Mouse (Mus musculus): ENCODE measurements around the gene Spem2. TPM values are rescaled to one million over a fixed set of nuclear protein-coding genes. Genes with fewer than 3 reads are reported as not detected.
"Not testable (repeated sequence)": the region's sequence is repeated elsewhere in the genome, so short reads cannot be mapped to it uniquely, and the experiment has no call there.

The Spem2 gene
- not detected in 2 replicates for polyA plus RNA-seq (2011; ENCODE audit: insufficient read depth, insufficient read length, low replicate concordance, missing spikeins)

DNA sequence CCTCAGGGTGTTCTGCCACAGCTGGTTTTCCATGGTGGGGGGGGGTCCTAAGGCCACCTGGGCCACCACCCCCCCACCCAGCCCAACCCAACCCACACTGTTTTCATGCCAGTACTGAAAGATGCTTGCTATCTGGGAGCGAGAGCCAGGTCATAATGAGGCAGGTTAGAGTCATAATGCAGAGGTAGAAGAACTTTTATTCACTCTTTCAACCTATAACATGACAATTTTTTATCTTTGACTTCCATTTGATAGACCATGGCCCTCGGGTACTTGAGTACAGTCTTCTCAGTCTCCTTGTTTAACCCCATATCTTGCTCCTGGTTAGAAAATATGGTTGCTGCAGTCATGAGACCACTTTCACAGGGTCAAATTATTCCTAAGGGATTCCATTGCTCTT lies at the start of gene Spem2:
Gene Spem2, minus strand, starts transcription at position 101 of the 400 bp plus-strand sequence.
- Histone ChIP-seq H3K27ac (ENCODE audit: control insufficient read depth, insufficient read depth, low read depth, low read length, poor library complexity) (no peak within 1 kb of the TSS), H3K4me1 (ENCODE audit: control insufficient read depth, insufficient read depth, low read length) (no peaks in the 10 kb centered on the region), H3K4me3 (replicated peaks; ENCODE audit: control insufficient read depth, low read depth, low read length) (no peak within 1 kb of the TSS)
- 70% methylated on average over 2 of the region's 2 CpGs for WGBS
- TF ChIP-seq CTCF (IDR thresholded peaks at IDR 0.05; ENCODE audit: control insufficient read depth, insufficient read depth, low read length) = no peak

DNA sequence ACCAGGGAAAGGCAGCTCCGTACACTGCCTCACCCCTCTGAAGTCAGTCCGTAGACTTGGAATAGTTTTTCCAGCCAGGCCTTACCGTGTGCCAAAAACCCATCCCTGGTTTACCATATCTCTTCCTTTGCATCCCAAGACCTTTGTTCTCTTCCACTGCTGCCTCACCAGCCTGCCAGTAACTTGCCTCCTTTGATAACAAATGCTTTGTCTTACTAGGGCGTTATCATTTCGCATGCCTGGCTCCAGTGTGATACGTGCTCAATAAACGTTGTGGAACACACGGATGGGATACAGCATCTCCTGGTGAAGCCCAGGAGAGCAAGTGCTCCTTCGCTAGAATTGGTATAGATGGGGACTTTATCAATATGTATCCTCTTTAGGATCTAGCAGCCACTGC lies 49.1 kb upstream of the Spem2 start:
- no peak overlapping the region for H3K27ac ChIP-seq (ENCODE audit: control insufficient read depth, insufficient read depth, low read depth, low read length, poor library complexity)
- 68% methylated on average over 9 of the region's 9 CpGs for WGBS
- H3K4me1 ChIP-seq (ENCODE audit: control insufficient read depth, insufficient read depth, low read length) = no peaks in the 10 kb centered on the region; the same call in 1 of the 2 replicates
- TF ChIP-seq POLR2A (IDR thresholded peaks at IDR 0.05; ENCODE audit: borderline replicate concordance, control insufficient read depth, low read depth, low read length) (no peak), CTCF (IDR thresholded peaks at IDR 0.05; ENCODE audit: control insufficient read depth, insufficient read depth, low read length) (no peak)
- no peak overlapping the region for H3K4me3 ChIP-seq (replicated peaks; ENCODE audit: control insufficient read depth, low read depth, low read length)

DNA sequence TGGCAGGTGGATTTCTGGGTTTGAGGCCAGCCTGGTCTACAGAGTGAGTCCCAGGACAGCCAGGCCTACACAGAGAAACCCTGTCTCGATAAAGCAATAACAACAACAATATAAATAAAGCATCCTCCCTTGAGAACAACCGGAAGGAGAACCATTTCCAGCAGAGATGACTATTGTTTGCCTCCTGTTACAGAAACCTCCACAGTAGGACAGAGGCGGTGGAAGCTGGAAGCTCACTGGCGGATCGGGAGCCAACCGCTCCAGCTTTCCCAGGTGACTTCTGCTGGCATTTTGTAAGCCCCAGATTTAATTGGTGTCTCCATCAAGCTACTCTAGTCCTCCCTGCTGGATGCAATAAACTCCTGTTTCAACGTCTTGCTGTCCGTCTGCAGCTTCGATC lies 47.3 kb upstream of the Spem2 start:
- Histone ChIP-seq H3K27ac (ENCODE audit: control insufficient read depth, insufficient read depth, low read depth, low read length, poor library complexity) (no peak overlapping the region), H3K4me1 (ENCODE audit: control insufficient read depth, insufficient read depth, low read length) (no peaks in the 10 kb centered on the region; the same call in 1 of the 2 replicates), H3K4me3 (replicated peaks; ENCODE audit: control insufficient read depth, low read depth, low read length) (no peak overlapping the region)
- TF ChIP-seq POLR2A (IDR thresholded peaks at IDR 0.05; ENCODE audit: borderline replicate concordance, control insufficient read depth, low read depth, low read length) (no peak), CTCF (IDR thresholded peaks at IDR 0.05; ENCODE audit: control insufficient read depth, insufficient read depth, low read length) (no peak)
- 94% methylated on average over 9 of the region's 9 CpGs for WGBS

DNA sequence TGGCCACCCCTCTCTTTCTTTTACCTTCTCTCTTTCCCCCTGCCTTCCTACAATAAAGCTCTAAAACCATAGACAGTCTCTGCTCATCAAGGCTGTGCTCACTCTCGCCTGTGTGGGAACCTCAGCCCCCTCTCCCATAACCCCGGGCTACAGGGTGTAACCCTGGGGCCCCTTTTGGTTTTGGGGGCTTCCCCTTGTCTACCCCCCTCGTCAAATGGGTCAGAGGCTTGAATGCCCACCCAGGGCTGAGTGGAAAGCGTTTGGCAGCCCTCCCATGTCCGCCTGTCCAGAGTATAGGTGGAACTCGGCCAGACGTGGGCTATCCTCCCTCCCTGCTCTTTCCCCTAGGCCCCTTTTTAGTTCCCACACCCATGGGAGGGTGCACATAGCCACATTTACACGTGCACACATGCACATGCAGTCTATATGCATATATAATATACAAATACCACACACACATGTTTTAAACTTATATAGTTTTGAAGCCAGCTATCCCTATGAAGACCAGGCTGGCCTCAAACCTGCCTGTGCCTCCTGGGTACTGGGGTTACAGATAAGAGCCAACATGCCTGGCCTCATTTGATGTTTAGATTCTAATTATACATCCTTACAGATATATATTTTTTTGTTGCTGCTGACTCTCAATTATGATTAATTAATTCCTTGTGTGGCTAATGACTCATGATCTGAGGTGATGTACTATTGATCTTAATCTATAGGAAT lies 46.0 kb upstream of the Spem2 start:
- Histone ChIP-seq H3K4me3 (replicated peaks; ENCODE audit: control insufficient read depth, low read depth, low read length) (no peak overlapping the region), H3K4me1 (ENCODE audit: control insufficient read depth, insufficient read depth, low read length) (no peaks in the 10 kb centered on the region; the same call in 1 of the 2 replicates), H3K27ac (ENCODE audit: control insufficient read depth, insufficient read depth, low read depth, low read length, poor library complexity) (no peak overlapping the region)
- WGBS = 50% methylated on average over 8 of the region's 8 CpGs
- no peak for TF ChIP-seq CTCF (IDR thresholded peaks at IDR 0.05; ENCODE audit: control insufficient read depth, insufficient read depth, low read length)
- no peak for TF ChIP-seq POLR2A (IDR thresholded peaks at IDR 0.05; ENCODE audit: borderline replicate concordance, control insufficient read depth, low read depth, low read length)

DNA sequence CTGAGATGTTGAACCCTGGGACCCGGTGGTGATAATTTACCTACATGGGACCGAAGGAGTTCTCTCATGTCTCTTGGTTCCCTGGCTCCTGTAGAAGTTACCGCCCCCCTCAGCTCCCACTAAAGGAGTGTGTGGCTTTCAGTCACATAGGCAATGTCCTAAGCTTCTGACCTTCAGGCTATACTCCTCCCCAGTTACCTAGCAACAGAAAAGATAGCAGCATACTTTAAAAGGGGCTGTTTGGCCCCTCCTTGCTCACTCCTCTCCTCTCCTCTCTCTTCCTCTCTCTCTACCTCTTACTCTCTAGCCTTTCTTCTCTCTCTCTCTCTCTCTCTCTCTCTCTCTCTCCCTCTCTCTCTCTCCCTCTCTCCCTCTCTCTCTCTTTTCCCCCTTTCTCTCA lies 45.5 kb upstream of the Spem2 start:
- not testable (repeated sequence) for H3K27ac ChIP-seq (ENCODE audit: control insufficient read depth, insufficient read depth, low read depth, low read length, poor library complexity); H3K4me1 ChIP-seq (ENCODE audit: control insufficient read depth, insufficient read depth, low read length); H3K4me3 ChIP-seq (replicated peaks; ENCODE audit: control insufficient read depth, low read depth, low read length)
- WGBS = 89% methylated on average over 3 of the region's 3 CpGs

DNA sequence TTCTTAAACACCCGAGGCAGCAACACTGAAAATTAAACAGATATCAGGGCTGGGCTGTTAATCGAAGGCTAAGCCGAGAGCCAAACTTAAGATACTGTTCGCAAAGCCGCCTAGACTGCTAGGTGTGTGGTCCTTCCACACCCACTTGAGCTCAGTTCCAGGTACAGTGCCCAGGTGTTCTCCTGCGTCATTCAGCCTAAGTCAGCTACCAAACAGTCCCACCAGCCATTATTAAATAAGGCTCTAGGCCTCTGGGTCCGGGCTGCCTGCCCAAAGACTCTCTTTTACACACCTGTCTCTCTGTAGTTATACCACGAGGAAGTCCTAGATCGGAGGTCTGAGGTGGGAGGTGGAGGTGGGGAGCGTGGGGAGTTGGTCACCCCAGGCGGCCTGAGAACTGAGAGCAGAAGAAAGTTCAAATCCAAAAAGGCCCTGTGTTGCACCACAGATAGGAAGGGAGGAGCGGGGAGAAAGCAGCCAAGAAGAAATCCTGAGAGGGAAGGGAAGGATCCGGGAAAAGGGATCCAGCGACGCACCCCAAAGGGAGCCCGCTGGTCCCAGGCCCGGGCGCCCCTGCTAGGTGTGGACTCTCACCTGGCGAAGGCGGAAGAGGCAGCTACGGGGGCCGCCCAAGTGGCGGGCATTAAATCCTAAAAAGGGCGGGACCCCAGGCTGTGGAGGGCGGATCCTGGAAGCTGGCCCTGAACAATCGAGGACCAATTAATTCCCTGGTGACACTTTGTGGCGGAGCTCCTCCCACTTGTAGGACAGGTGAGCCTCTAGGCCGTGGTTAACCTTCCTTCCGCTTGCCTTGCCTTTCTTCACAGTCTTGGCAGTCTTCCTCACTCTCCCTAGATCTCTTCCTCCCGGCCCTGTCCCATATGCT lies 40.1 kb upstream of the Spem2 start, which contains the start of gene Tnk1:
Gene Tnk1, minus strand, starts transcription at position 618 of the 886 bp plus-strand sequence.
- Histone ChIP-seq H3K27ac (ENCODE audit: control insufficient read depth, insufficient read depth, low read depth, low read length, poor library complexity) (no peak within 1 kb of the TSS), H3K4me1 (ENCODE audit: control insufficient read depth, insufficient read depth, low read length) (no peaks in the 10 kb centered on the region; the same call in 1 of the 2 replicates), H3K4me3 (replicated peaks; ENCODE audit: control insufficient read depth, low read depth, low read length) (no peak within 1 kb of the TSS)
- WGBS = 77% methylated on average over 30 of the region's 30 CpGs
- no peak for TF ChIP-seq CTCF (IDR thresholded peaks at IDR 0.05; ENCODE audit: control insufficient read depth, insufficient read depth, low read length)
- TF ChIP-seq POLR2A (IDR thresholded peaks at IDR 0.05; ENCODE audit: borderline replicate concordance, control insufficient read depth, low read depth, low read length) = no peak

DNA sequence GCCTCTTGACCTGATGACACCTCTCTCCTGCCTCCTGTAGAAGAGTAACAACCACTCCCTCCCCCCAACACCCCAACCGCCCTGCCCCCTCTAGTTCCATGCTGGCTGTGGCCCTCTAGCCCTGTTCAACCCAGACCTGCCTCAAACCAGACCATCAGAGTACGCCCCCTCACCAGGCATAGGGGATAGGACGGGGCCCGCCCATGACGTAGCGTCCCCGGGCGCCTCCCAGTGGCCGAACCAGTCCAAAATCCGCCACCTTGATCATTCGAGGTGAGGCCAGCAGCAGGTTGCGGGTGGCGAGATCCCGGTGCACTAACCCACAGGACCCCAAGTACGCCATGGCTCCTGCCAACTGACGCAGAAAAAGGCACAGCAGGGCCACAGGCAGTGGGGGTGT lies 37.1 kb upstream of the Spem2 start:
- H3K4me1 ChIP-seq (ENCODE audit: control insufficient read depth, insufficient read depth, low read length) = peaks cover 7% of the 10 kb centered on the region
- 30% methylated on average over 16 of the region's 16 CpGs for WGBS
- H3K4me3 ChIP-seq (replicated peaks; ENCODE audit: control insufficient read depth, low read depth, low read length) = no peak overlapping the region
- H3K27ac ChIP-seq (ENCODE audit: control insufficient read depth, insufficient read depth, low read depth, low read length, poor library complexity) = peak overlapping the region; percentile 86; the same call in 1 of the 2 replicates
- TF ChIP-seq POLR2A (IDR thresholded peaks at IDR 0.05; ENCODE audit: borderline replicate concordance, control insufficient read depth, low read depth, low read length) = no peak
- TF ChIP-seq CTCF (IDR thresholded peaks at IDR 0.05; ENCODE audit: control insufficient read depth, insufficient read depth, low read length) = peak; percentile 57

DNA sequence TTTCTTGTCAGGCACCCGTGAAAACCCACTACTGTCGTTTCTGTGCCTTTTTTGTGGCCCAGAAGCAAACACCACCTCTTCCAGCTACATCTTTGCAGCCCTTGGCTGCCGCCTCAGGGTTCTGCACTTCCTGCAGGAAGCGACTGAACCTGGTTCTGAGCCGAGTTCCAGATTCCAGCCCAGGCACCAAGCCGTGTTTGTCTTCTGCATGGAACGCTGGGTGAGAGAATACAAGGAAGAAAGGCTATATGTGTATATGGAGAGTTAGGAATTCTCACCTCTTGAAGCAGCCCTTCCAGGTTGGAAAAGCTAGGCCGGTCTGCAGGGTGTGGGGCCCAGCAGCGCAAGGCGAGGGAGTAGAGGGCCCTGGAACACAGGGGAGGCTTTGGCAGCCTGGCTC lies 36.4 kb upstream of the Spem2 start:
- peaks cover 13% of the 10 kb centered on the region for H3K4me1 ChIP-seq (ENCODE audit: control insufficient read depth, insufficient read depth, low read length)
- H3K27ac ChIP-seq (ENCODE audit: control insufficient read depth, insufficient read depth, low read depth, low read length, poor library complexity) = peak overlapping the region; percentile 86
- WGBS = 45% methylated on average over 10 of the region's 10 CpGs
- H3K4me3 ChIP-seq (replicated peaks; ENCODE audit: control insufficient read depth, low read depth, low read length) = no peak overlapping the region
- no peak for TF ChIP-seq CTCF (IDR thresholded peaks at IDR 0.05; ENCODE audit: control insufficient read depth, insufficient read depth, low read length)
- TF ChIP-seq POLR2A (IDR thresholded peaks at IDR 0.05; ENCODE audit: borderline replicate concordance, control insufficient read depth, low read depth, low read length) = no peak
